Mouse (Mus musculus): ENCODE measurements around the gene Psmd11. TPM values are rescaled to one million over a fixed set of nuclear protein-coding genes. Genes with fewer than 3 reads are reported as not detected.

Psmd11 gene
- polyA plus RNA-seq, 1 experiment from 2014 or later: 194 TPM

DNA sequence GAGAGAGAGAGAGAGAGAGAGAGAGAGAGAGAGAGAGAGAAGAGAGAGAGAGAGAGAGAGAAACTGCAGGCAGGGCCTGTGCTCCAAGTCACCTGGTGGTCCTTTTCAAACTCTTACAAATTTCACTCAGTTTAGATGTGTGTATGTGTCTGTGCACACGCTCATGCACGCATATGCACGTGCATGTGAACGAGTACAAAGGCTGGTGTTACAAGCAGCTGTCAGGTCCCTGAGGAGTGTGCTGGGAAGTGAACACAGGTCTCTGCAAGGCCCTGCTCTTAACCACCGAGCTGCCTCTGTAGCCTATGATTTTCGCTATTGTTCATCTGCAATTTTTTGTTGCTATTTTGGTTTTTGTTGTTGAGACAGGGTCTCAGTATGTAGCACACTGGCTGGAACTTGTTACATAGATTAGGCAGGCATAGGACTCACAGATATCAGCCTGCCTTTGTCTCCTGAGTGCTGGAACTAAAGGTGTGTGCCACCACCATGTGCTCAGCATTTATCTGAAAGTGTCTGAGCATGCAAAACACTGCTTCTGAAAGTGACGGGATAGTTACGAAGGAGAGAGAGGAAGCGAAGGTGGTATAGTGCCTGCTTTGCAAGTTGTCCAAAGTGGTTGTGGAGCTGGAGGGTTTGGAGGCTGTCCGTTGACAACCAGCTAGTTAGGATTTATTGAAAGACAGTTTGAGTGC, 69.0 kb downstream of the Psmd11 start:
- Histone ChIP-seq H3K27ac (replicated peaks) (peak overlapping the region; percentile 46; the same call in 1 of the 2 replicates), H3K27me3 (replicated peaks) (no peaks in the 10 kb centered on the region), H3K4me1 (peaks cover 48% of the 10 kb centered on the region), H3K4me2 (no peak overlapping the region), H3K9ac (0 out of 2 replicates have a peak overlapping the region, but pooled peaks have one; percentile 0), H3K4me3 (no peak overlapping the region), H3K9me3 (no peaks in the 10 kb centered on the region), H3K36me3 (no peaks in the 10 kb centered on the region)
- WGBS: 57% methylated on average over 10 of the region's 10 CpGs
- no peak for ATAC-seq (ENCODE audit: extremely low read depth, insufficient number of reproducible peaks, low FRiP score, low TSS enrichment)

GRCm38 (mm10) chr11:80498328-80499070, 70.1 kb downstream of the Psmd11 start:
- H3K4me3 ChIP-seq: no peak overlapping the region
- peak overlapping the region; percentile 46 for H3K27ac ChIP-seq (replicated peaks)
- H3K27me3 ChIP-seq (replicated peaks): no peaks in the 10 kb centered on the region
- peak overlapping the region; percentile 44 for H3K4me2 ChIP-seq
- 45% methylated on average over 11 of the region's 11 CpGs for WGBS
- no peaks in the 10 kb centered on the region for H3K9me3 ChIP-seq
- ATAC-seq (ENCODE audit: extremely low read depth, insufficient number of reproducible peaks, low FRiP score, low TSS enrichment): no peak
- peaks cover 39% of the 10 kb centered on the region for H3K4me1 ChIP-seq
- H3K36me3 ChIP-seq: no peaks in the 10 kb centered on the region
- H3K9ac ChIP-seq: 0 out of 2 replicates have a peak overlapping the region, but pooled peaks have one; percentile 29

- Histone ChIP-seq H3K4me1 (peaks cover 48% of the 10 kb centered on the region), H3K27ac (replicated peaks) (peak overlapping the region; percentile 46), H3K4me3 (no peak overlapping the region), H3K36me3 (no peaks in the 10 kb centered on the region), H3K27me3 (replicated peaks) (no peaks in the 10 kb centered on the region), H3K9me3 (no peaks in the 10 kb centered on the region), H3K4me2 (peak overlapping the region; percentile 44; the same call in 1 of the 2 replicates), H3K9ac (no peak overlapping the region)
- WGBS: 62% methylated on average over 4 of the region's 4 CpGs
- ATAC-seq (ENCODE audit: extremely low read depth, insufficient number of reproducible peaks, low FRiP score, low TSS enrichment): no peak
These were observed 71.1 kb downstream of the Psmd11 start for GRCm38 (mm10) chr11:80499550-80499952.

DNA sequence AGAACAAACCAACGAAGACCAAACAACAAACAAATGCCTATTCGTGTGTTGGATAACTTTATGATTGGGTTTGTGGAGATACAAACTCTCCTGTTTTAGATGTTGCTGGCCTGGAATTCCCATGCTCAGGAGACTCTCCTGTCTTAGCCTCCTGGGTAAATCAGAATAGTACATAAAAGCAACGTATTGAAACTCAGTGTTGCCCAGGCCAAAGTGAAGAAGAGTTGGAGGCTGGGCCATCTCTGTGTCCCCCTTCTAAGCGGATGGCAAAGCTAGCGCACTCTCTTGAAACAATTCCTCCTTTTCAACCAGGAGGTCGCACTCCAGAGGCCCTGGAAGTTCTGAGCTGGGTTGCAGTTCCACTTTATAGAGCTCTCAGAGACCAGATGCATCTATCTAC, 74.9 kb downstream of the Psmd11 start:
- ATAC-seq (ENCODE audit: extremely low read depth, insufficient number of reproducible peaks, low FRiP score, low TSS enrichment): no peak
- WGBS: 85% methylated on average over 6 of the region's 6 CpGs
- Histone ChIP-seq H3K4me2 (no peak overlapping the region), H3K9me3 (no peaks in the 10 kb centered on the region), H3K36me3 (no peaks in the 10 kb centered on the region), H3K27me3 (replicated peaks) (no peaks in the 10 kb centered on the region), H3K4me1 (peaks cover 37% of the 10 kb centered on the region), H3K9ac (no peak overlapping the region), H3K4me3 (no peak overlapping the region), H3K27ac (replicated peaks) (no peak overlapping the region)

DNA sequence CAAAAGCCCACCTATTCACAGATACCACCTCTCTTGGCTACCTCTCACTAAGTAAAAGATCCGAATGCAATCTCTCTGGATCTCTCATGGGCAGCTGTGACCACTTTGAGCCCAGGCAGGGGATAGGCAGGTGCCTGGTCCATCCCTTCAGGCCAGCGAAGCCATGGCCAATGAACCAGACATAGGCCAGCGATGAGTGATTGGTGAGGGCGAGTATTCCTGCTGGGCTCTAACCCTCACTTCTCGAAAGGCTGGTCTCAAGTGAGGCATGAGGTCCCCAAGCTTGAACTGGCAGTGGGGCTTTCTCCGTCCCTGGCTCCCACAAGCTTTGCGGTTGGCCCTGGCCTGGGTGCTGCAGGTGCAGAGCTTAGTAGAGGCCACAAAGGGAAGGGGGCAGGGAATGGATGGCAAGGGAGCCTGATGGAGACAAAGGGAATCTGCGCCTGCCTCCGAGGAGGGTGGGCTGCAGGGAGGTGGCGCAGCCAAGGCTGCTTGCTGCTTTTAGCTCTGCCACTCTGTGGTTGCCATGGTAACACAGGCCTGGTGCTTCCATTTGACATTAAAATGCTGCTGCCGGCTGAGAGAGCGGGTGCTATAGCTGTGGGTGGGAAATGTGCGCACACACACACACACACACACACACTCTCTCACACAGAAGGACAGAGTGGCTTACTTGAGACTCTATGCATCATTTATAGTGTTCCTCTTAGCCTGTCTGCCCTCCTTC, 75.5 kb downstream of the Psmd11 start:
- Histone ChIP-seq H3K27me3 (replicated peaks) (no peaks in the 10 kb centered on the region), H3K27ac (replicated peaks) (no peak overlapping the region), H3K36me3 (no peaks in the 10 kb centered on the region), H3K4me1 (peaks cover 37% of the 10 kb centered on the region), H3K4me3 (no peak overlapping the region), H3K4me2 (no peak overlapping the region), H3K9ac (peak overlapping the region; percentile 24; the same call in 1 of the 2 replicates), H3K9me3 (no peaks in the 10 kb centered on the region)
- no peak for ATAC-seq (ENCODE audit: extremely low read depth, insufficient number of reproducible peaks, low FRiP score, low TSS enrichment)
- 47% methylated on average over 13 of the region's 13 CpGs for WGBS

DNA sequence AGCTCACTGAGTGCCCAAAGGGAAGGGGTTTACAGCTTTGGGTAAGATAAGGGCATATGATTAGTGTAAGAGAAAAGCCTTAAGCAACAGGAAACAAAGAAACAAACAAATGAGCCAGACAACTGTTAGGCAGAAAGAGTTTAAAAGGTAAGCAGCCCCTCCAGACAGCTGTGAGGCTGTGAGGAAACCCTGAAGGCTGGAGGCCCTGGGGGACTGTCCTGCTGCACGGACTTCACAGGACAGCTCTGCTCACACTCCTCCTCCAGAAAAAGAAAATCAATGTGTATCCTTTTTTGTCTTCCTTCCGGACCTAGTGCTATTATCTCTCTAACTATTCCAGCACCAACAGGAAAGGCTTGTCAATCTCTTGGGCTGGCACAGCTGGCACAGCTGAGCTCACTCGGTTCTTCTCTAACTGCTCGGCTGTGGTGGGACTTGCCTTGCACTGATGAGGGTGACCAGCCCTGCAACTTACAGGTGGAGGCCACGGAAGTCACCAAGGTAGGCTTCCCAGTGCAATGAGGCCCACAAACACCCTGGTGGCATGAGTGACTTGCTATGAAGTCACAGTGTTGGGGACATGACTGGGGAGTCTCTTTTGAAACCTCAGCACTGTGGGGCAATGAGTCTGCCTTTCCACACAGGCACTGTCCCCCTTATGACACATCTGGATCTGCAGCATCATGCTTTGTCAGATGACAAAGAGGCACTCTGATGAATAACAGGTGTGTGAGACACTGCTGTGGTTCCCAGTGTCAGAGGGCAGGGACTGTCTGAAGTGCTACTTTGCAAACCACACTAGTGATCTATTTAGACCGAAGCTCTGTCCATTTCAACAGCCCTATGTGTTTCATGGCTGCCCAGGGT, 76.3 kb downstream of the Psmd11 start:
- Histone ChIP-seq H3K27ac (replicated peaks) (no peak overlapping the region), H3K9me3 (no peaks in the 10 kb centered on the region), H3K9ac (peak overlapping the region; percentile 24; the same call in 1 of the 2 replicates), H3K4me1 (peaks cover 35% of the 10 kb centered on the region), H3K27me3 (replicated peaks) (no peaks in the 10 kb centered on the region), H3K36me3 (no peaks in the 10 kb centered on the region), H3K4me3 (no peak overlapping the region), H3K4me2 (no peak overlapping the region)
- no peak for ATAC-seq (ENCODE audit: extremely low read depth, insufficient number of reproducible peaks, low FRiP score, low TSS enrichment)
- 40% methylated on average over 6 of the region's 6 CpGs for WGBS

DNA sequence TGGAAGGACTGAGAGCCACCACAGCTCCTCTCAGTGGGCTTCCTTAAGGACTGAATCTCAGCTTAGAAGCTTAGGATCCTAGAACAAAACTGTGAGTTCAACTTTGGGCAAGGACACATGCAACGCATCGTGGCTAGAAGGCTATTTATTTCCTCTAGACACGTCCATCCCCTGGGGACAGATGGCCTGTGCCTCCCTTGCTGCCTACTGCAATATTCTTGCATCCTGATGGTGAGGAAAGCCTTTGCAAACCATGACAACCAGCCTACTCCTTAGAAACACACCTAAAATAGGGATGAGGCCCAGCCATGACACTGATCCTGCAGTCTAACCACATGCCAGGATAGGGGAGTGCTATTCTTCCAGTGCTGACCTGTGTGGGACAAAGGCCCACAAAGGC, 77.2 kb downstream of the Psmd11 start:
- Histone ChIP-seq H3K9me3 (no peaks in the 10 kb centered on the region), H3K36me3 (no peaks in the 10 kb centered on the region), H3K4me2 (no peak overlapping the region), H3K4me3 (no peak overlapping the region), H3K9ac (no peak overlapping the region), H3K27me3 (replicated peaks) (no peaks in the 10 kb centered on the region), H3K27ac (replicated peaks) (no peak overlapping the region), H3K4me1 (peaks cover 32% of the 10 kb centered on the region)
- 79% methylated on average over 3 of the region's 3 CpGs for WGBS
- ATAC-seq (ENCODE audit: extremely low read depth, insufficient number of reproducible peaks, low FRiP score, low TSS enrichment): no peak

DNA sequence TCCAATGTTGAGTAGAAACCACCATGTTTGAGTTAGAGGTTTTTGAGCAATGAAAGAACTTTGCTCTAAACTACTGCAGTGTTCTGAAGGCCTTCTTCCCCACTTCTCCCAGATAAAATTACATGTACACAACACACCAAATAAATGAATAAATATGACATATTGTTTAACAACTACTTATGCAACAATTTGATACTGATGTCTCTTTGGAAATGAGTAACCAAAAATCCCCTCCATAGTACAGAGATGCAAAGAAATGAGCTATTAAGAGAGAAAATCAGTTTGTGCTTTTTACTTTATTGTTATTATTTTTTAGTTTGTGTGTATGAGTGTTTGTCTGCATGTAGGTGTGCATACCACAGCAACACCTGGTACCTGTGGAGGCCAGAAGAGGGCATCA, 78.1 kb downstream of the Psmd11 start:
- H3K9ac ChIP-seq: no peak overlapping the region
- ATAC-seq (ENCODE audit: extremely low read depth, insufficient number of reproducible peaks, low FRiP score, low TSS enrichment): no peak
- H3K4me3 ChIP-seq: no peak overlapping the region
- H3K4me1 ChIP-seq: peaks cover 32% of the 10 kb centered on the region
- H3K9me3 ChIP-seq: no peaks in the 10 kb centered on the region
- H3K27me3 ChIP-seq (replicated peaks): no peaks in the 10 kb centered on the region
- H3K27ac ChIP-seq (replicated peaks): no peak overlapping the region
- H3K36me3 ChIP-seq: no peaks in the 10 kb centered on the region
- H3K4me2 ChIP-seq: no peak overlapping the region

- H3K4me1 ChIP-seq: peaks cover 32% of the 10 kb centered on the region
- H3K4me2 ChIP-seq: no peak overlapping the region
- no peaks in the 10 kb centered on the region for H3K9me3 ChIP-seq
- H3K36me3 ChIP-seq: no peaks in the 10 kb centered on the region
- H3K4me3 ChIP-seq: no peak overlapping the region
- WGBS: 82% methylated on average over 6 of the region's 6 CpGs
- no peaks in the 10 kb centered on the region for H3K27me3 ChIP-seq (replicated peaks)
- no peak overlapping the region for H3K27ac ChIP-seq (replicated peaks)
- ATAC-seq (ENCODE audit: extremely low read depth, insufficient number of reproducible peaks, low FRiP score, low TSS enrichment): no peak
- H3K9ac ChIP-seq: no peak overlapping the region
These were observed 79.4 kb downstream of the Psmd11 start for GRCm38 (mm10) chr11:80507791-80508190.

- H3K9me3 ChIP-seq: no peaks in the 10 kb centered on the region
- ATAC-seq (ENCODE audit: extremely low read depth, insufficient number of reproducible peaks, low FRiP score, low TSS enrichment): no peak
- H3K9ac ChIP-seq: peak overlapping the region; percentile 60
- H3K27me3 ChIP-seq (replicated peaks): no peaks in the 10 kb centered on the region
- H3K4me1 ChIP-seq: peaks cover 32% of the 10 kb centered on the region
- peak overlapping the region; percentile 25 for H3K4me3 ChIP-seq
- 19% methylated on average over 19 of the region's 19 CpGs for WGBS
- H3K4me2 ChIP-seq: peak overlapping the region; percentile 59
- peak overlapping the region; percentile 71 for H3K27ac ChIP-seq (replicated peaks)
- H3K36me3 ChIP-seq: no peaks in the 10 kb centered on the region
These were observed 80.2 kb downstream of the Psmd11 start for GRCm38 (mm10) chr11:80508361-80509175.
